Mouse (Mus musculus) cerebellum, adult 2 months (tissue): ENCODE measurements at regions not wholly inside any gene's neighbourhood (a gene's known extent, or its start where the extent isn't known, plus 50 kb on each side); places are given as distances from the start of the nearest gene placed in this dataset.

Source experiments
- DNase-seq, 2 experiments: peaks; one replicate each; pipeline ENCODE4 v3.0.0; 2021
- H3K27ac ChIP-seq: fragments of 200-500 bp; 2 replicates; pipeline ENCODE4 v1.5.1; 2012; ENCODE audit warnings: low read length, control low read depth, inconsistent platforms; ENCODE audit not compliant: insufficient read depth
- H3K27me3 ChIP-seq: fragments of 200-500 bp; 2 replicates; pipeline ENCODE4 v1.6.1; 2012; ENCODE audit warnings: inconsistent platforms, mild to moderate bottlenecking, low read length, moderate library complexity; ENCODE audit not compliant: control insufficient read depth, insufficient read depth
- H3K4me1 ChIP-seq: fragments of 200-500 bp; 2 replicates; pipeline ENCODE4 v1.6.1; 2011; ENCODE audit warnings: low read length; ENCODE audit not compliant: control insufficient read depth, insufficient read depth
- H3K4me3 ChIP-seq: fragments of 200-500 bp; replicated peaks from 2 replicates; pipeline ENCODE3; 2011; ENCODE audit warnings: mild to moderate bottlenecking, low read depth, low read length, control low read depth; ENCODE audit not compliant: insufficient read depth
- CTCF ChIP-seq: fragments of 200-500 bp; IDR thresholded peaks from 2 replicates; pipeline ENCODE4 v1.5.1; 2011; ENCODE audit warnings: low read depth, mild to moderate bottlenecking, control low read depth, low read length, moderate library complexity, borderline replicate concordance; ENCODE audit not compliant: insufficient read depth
- POLR2A ChIP-seq: fragments of 200-500 bp; IDR thresholded peaks from 2 replicates; pipeline ENCODE4 v1.6.1; 2011; ENCODE audit warnings: low read length, control low read depth, borderline replicate concordance; ENCODE audit not compliant: insufficient read depth
- WGBS: fragments of 180-500 bp; shearing (Covaris S2); methylation state at CpG from one replicate; pipeline ENCODE4 v1.1.7; 2018; 5-methylcytosine and 5-hydroxymethylcytosine counted together

DNA sequence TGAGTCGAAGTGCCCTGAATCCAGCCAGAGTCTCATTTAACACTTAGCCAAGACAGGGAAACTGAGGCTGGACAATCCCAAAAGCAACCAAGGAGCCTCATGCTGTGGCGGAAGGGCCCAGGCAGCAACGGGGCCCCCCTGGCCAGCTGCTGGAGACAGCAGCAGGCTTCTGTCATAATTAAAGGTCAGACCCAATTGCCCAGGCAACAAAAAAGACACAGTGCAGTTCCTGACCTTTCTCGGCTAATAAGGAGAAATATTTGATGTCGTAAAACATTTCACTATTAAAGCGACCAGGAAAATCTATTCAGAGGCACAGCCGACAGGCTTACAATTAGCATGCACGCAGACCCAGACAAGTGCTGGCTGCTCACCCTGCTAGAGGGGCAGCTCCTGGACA lies 318.8 kb upstream of the Rtl1 start:
- no peaks in the 10 kb centered on the region for H3K27me3 ChIP-seq
- no peak overlapping the region for H3K4me3 ChIP-seq
- no peaks in the 10 kb centered on the region for H3K4me1 ChIP-seq
- no peak overlapping the region for H3K27ac ChIP-seq
- TF ChIP-seq CTCF (no peak), POLR2A (no peak)
- no peak for DNase-seq
- WGBS: 61% methylated on average over 8 of the region's 8 CpGs

DNA sequence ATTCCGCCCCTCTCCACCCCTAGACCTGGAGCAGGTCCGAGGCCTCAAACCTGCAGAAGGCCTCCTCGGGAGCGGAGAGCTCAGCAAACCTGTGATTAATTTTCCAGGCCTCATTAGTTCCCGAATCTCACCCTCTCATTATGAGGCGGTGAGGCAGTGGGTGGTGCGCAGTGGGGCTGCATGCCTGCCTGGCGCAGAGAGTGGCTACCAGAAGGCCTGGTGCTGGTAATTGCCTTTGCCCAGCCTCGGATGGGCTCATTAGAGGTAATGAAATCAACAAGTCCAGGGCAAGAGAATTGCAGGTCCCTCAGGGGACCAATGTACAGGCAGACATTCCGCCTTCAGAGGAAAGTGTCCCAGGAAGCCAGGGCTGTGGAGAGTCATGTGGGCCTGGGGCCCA lies 322.0 kb upstream of the Rtl1 start:
- WGBS: 90% methylated on average over 10 of the region's 10 CpGs
- no peaks in the 10 kb centered on the region for H3K27me3 ChIP-seq

DNA sequence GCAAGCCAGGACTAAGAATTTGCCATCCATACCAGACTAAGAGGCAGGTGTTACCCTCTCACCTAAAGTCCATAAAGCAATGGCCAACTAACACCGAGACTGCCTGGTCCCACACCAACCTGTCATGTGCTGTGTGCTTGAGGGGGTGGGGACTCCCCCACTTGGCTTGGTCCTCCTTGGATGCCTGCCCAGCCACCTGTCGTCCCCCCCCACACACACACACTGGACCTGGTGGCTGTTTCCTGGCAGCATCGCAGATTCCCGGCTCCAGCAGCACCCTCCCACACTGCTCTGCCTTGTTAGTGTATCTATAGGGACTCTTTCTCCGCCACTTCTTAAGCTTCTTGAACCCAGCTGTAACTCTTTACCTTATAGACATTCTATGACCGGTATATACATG lies 325.7 kb upstream of the Rtl1 start:
- TF ChIP-seq POLR2A (no peak), CTCF (no peak)
- 26% methylated on average over 6 of the region's 6 CpGs for WGBS

More for the DNA sequence above, 322.0 kb upstream of the Rtl1 start:
- Histone ChIP-seq H3K4me3 (no peak overlapping the region), H3K27ac (no peak overlapping the region), H3K4me1 (peaks cover 3% of the 10 kb centered on the region)
- TF ChIP-seq CTCF (no peak), POLR2A (no peak)
- DNase-seq: no peak

DNA sequence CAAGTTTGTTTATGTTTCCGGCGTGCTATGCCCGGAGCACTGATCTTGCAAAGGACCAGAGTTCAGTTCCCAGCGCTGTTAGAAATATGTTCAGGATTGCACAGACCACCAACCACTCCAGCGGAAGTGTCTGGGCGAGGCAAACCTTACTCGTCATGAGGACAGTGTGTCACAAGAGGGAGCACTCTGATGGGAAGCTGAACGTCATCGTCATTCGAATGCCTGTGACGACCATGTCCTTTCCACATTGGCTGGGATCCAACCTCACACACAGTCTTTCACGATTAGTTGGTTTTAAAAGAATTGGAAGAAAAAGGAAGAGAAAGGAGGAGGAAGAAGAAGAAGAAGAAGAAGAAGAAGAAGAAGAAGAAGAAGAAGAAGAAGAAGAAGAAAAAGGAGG lies 326.5 kb upstream of the Rtl1 start:
- 49% methylated on average over 12 of the region's 12 CpGs for WGBS
- Histone ChIP-seq H3K27me3 (no peaks in the 10 kb centered on the region), H3K27ac (no peak overlapping the region), H3K4me1 (peaks cover 3% of the 10 kb centered on the region), H3K4me3 (no peak overlapping the region)
- no peak for DNase-seq
- TF ChIP-seq POLR2A (no peak), CTCF (no peak)

More for the DNA sequence above, 325.7 kb upstream of the Rtl1 start:
- Histone ChIP-seq H3K4me1 (peaks cover 3% of the 10 kb centered on the region), H3K27ac (no peak overlapping the region), H3K27me3 (no peaks in the 10 kb centered on the region), H3K4me3 (no peak overlapping the region)
- peak in 1 of 2 experiments; percentile 6 for DNase-seq

DNA sequence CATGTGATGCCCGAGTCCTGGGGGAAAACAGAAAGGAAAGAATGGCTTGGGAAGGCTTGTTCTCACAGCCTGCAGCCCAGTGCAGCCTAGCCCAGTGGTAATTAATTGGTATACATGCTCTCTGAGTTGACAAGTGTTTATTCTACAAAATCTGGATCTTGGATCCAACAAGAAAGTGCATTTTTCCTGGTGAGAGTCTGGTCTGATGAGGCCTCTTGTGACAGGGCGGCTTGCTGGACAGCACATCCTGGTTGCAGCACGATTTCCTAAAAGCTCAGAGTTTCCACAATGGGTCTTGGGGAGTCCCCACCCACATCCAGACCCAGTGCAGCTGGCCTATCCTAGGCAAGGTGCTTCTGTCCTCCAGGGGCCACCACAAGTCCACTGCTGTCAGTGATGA lies 332.7 kb upstream of the Dio3 start:
- WGBS: 88% methylated on average over 3 of the region's 3 CpGs
- no peak for TF ChIP-seq CTCF
- DNase-seq: no peak
- H3K4me3 ChIP-seq: no peak overlapping the region
- H3K4me1 ChIP-seq: no peaks in the 10 kb centered on the region
- no peaks in the 10 kb centered on the region for H3K27me3 ChIP-seq
- no peak overlapping the region for H3K27ac ChIP-seq

DNA sequence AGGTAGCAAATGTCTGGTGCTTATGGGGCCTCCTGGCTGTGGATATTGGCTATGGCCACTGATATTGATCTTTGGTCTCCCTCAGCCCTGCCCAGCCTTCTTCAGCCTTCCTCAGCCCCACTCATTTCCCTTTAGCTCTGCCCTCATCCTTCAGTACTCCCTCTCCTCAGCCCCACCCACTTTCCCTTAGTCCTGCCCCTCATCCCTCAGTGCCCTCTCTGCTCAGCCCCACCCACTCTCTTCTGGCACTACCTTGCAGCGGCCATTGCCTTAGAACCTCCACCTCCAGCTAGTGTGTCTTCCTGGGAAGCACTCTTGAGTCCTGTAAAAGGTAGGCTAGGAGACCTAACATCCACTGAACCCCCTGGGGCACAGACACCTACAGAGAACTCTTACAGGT lies 331.9 kb upstream of the Dio3 start:
- Histone ChIP-seq H3K27me3 (no peaks in the 10 kb centered on the region), H3K4me3 (no peak overlapping the region), H3K27ac (no peak overlapping the region), H3K4me1 (no peaks in the 10 kb centered on the region)
- WGBS: 71% methylated on average over 1 of the region's 1 CpGs
- no peak for DNase-seq
- no peak for TF ChIP-seq CTCF
- no peak for TF ChIP-seq POLR2A

DNA sequence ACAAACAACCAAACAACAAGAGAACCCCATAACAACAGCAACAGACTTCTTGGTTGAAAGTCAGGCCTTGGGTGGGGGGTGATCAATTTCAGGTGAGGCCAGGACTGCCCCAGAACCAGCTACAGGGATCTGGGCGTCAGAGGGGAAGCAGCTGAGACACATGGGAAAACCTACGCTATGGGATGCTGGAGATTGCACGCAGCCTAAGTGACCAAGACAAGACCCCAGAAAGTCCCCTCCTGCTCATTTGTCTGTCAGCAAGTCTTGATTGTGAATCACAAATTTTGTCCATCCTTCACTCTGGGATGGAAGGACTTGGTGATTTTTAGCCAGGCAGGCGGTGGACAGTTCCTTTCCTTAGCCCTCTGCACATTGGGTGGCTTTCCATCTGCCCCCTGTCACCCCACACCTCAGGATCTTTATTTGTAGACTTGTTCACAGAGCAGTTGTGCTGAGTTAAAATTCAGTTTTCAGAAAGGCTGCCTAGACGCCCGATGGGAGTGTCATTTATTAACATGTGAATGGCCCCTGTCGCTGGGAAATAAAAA lies 330.9 kb upstream of the Dio3 start:
- Histone ChIP-seq H3K27me3 (no peaks in the 10 kb centered on the region), H3K27ac (no peak overlapping the region), H3K4me1 (no peaks in the 10 kb centered on the region), H3K4me3 (no peak overlapping the region)
- TF ChIP-seq POLR2A (no peak), CTCF (no peak)
- whole genome bisulfite sequencing: 64% methylated on average over 7 of the region's 7 CpGs
- DNase-seq: no peak

DNA sequence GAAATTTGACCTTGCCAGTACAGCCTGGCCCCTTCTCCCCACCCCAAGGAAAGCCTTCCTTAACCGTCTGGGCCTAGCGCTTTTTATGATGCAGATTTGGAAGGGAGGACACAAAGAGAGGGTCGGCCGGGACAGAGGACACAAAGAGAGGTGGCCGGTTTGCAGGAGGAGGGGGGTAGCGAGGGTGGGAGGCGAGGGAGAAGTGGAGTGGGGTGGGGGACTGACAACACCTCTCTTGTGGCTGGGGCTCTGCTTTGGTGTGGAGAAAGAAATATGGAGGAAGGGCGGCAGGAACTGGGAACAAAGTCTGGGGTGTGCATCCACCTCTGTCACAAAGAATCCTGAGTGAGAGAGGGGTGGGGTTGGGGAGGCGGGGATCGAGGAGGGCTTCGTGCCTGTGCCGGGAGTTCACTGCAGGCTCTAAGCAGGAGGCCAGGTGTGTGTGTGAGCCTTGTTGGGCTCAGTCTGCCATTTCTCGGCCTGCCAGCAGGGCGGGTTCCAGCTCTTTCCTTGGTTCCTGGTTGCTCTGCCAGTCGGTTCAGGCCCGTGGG lies 330.4 kb upstream of the Dio3 start:
- no peak for TF ChIP-seq POLR2A
- TF ChIP-seq CTCF: no peak
- Histone ChIP-seq H3K27ac (no peak overlapping the region), H3K4me1 (no peaks in the 10 kb centered on the region), H3K27me3 (no peaks in the 10 kb centered on the region), H3K4me3 (no peak overlapping the region)
- WGBS: 38% methylated on average over 16 of the region's 16 CpGs
- DNase-seq: no peak

DNA sequence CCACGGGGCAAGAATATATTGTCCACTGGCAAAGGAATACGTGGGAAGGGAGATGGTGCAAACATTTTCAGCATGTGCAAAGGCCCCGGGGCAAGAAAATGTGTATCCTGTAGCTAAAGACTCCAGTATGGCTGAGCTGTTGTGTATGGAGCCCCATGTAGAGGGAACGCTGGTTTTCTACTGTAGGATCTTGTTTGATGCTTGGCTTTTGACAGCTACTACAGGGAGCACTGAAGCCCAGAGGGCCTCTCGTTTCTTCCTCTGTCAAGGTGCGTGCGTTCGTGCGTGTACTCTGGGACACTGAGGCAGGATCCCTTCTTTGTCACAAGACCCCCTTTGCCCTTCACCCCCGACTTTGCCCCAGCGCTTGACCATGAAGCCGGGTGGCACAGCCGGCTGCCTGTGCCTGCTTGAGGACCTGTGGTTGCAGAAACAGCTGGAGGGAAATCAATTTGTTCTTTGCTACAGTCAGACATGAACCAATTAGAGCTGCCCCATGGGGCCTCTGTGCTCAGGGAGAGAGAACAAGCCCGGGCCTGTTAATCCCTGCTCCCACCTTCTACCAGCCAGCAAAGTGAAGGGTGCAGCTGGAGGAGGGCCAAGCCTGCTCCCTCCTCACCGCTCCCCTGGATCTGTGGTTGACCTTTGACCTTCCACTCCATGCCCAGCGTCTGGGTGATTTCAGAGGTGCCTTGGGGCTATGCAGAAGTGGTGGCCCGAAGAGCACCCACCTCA lies 329.5 kb upstream of the Dio3 start:
- no peaks in the 10 kb centered on the region for H3K4me1 ChIP-seq
- H3K27ac ChIP-seq: no peak overlapping the region
- no peaks in the 10 kb centered on the region for H3K27me3 ChIP-seq
- TF ChIP-seq POLR2A (no peak), CTCF (no peak)
- H3K4me3 ChIP-seq: no peak overlapping the region
- no peak for DNase-seq
- 62% methylated on average over 17 of the region's 17 CpGs for WGBS
